Mouse (Mus musculus): ENCODE measurements around the gene Agpat4.

GRCm38 (mm10) chr17:12118926-12119641 is 580 bp downstream of the Agpat4 start:
- TF ChIP-seq EP300 (IDR thresholded peaks at IDR 0.05; ENCODE audit: low read depth) (no peak), CTCF (IDR thresholded peaks at IDR 0.05; ENCODE audit: low read depth) (no peak)

Measured in heart, postnatal 0 days (tissue).